24 mouse cellular contexts compared by ENCODE assay signal in genomic region chr16:92623953-92624352, GRCm38 (mm10).
DNase-seq lines count a peak whose midpoint lies in the region; ATAC-seq and TF ChIP-seq lines count a peak whose summit lies in the region.
"Had no signal": no experiment of that assay in that cellular context is flagged by ENCODE, and none has a peak within 500 bp of the region (broad histone marks: within the 10 kb centered on the region; RNA-seq: fewer than 3 reads in every experiment).

No protein-coding gene starts in this region.

- H3K4me1 ChIP-seq in lung, embryonic 16.5 days (replicated peaks; ENCODE audit: control insufficient read depth, insufficient read depth, low read length), result no peaks in the 10 kb centered on the region; the same call in 1 of the 2 replicates
- H3K4me1 ChIP-seq in limb, embryonic 10.5 days, result peaks cover 56% of the 10 kb centered on the region
- no peaks in the 10 kb centered on the region for H3K4me1 ChIP-seq in liver, postnatal 0 days (ENCODE audit: insufficient read depth)

- H3K4me2 ChIP-seq in lung, embryonic 16.5 days (ENCODE audit: low read depth, low read length), result no peak overlapping the region
- no peak overlapping the region for H3K4me2 ChIP-seq in liver, postnatal 0 days (ENCODE audit: low read depth, low read length)
- H3K4me2 ChIP-seq: heart, embryonic 15.5 days; hindbrain, embryonic 14.5 days; neural tube, embryonic 13.5 days had no signal

- H3K27me3 ChIP-seq in lung, embryonic 16.5 days (ENCODE audit: control insufficient read depth, insufficient read depth, low read depth, low read length), result no peaks in the 10 kb centered on the region
- 0 out of 2 replicates have a peak, but pooled peaks cover 23% of the 10 kb centered on the region for H3K27me3 ChIP-seq in limb, embryonic 10.5 days (ENCODE audit: low read depth, poor library complexity, severe bottlenecking)
- no peaks in the 10 kb centered on the region for H3K27me3 ChIP-seq in liver, postnatal 0 days (ENCODE audit: insufficient read depth, low read length)
- H3K27me3 ChIP-seq: CH12.LX; neural tube, embryonic 13.5 days had no signal

- H3K36me3 ChIP-seq in lung, embryonic 16.5 days (ENCODE audit: control insufficient read depth, insufficient read depth, low read length), result no peaks in the 10 kb centered on the region
- H3K36me3 ChIP-seq in limb, embryonic 10.5 days, result no peaks in the 10 kb centered on the region
- H3K36me3 ChIP-seq in liver, postnatal 0 days (replicated peaks; ENCODE audit: insufficient read depth, low read length), result peaks cover 3% of the 10 kb centered on the region
- H3K36me3 ChIP-seq: embryonic facial prominence, embryonic 10.5 days; forebrain, embryonic 10.5 days; heart, embryonic 15.5 days; neural tube, embryonic 13.5 days had no signal

- H3K27ac ChIP-seq in lung, embryonic 16.5 days (ENCODE audit: low read length), result peak overlapping the region; percentile 6
- peak overlapping the region; percentile 59; the same call in 1 of the 2 replicates for H3K27ac ChIP-seq in limb, embryonic 10.5 days
- H3K27ac ChIP-seq in liver, postnatal 0 days (ENCODE audit: low read depth), result no peak overlapping the region
- H3K27ac ChIP-seq: embryonic facial prominence, embryonic 10.5 days; forebrain, embryonic 10.5 days; heart, embryonic 15.5 days; hindbrain, embryonic 14.5 days; layer of hippocampus, adult 2 months; neural tube, embryonic 13.5 days had no signal

- ATAC-seq in lung, embryonic 16.5 days (ENCODE audit: low read depth), result peak; percentile 73
- no peak for ATAC-seq in liver, postnatal 0 days

- H3K9ac ChIP-seq in lung, embryonic 16.5 days (ENCODE audit: low read length), result no peak overlapping the region
- no peak overlapping the region for H3K9ac ChIP-seq in liver, postnatal 0 days (replicated peaks)
- H3K9ac ChIP-seq: heart, embryonic 15.5 days; hindbrain, embryonic 14.5 days; neural tube, embryonic 13.5 days had no signal

- no peak for TF ChIP-seq CTCF in liver, postnatal 0 days (IDR thresholded peaks at IDR 0.05; ENCODE audit: low read depth)

- peak; percentile 15 to 36 for DNase-seq in cerebellum, postnatal 25 days
- no peak for DNase-seq in cerebellum, adult 11-12 months
- no peak for DNase-seq in lung, postnatal 14 days
- DNase-seq in limb, embryonic 10.5 days (ENCODE audit: low spot score), result no peak
- DNase-seq in liver, postnatal 0 days, result no peak
- DNase-seq in right cerebral cortex, postnatal 4 days, result no peak
- DNase-seq: adrenal gland, postnatal 10 days; cerebellum, adult 2 months; heart, postnatal 36 days; kidney, adult 2 months; kidney, postnatal 14 days; midbrain, embryonic 14.5 days; retina, postnatal 1 day; thymus, adult 18-20 months; thymus, postnatal 4 days had no signal

- no peaks in the 10 kb centered on the region for H3K9me3 ChIP-seq in lung, embryonic 16.5 days (ENCODE audit: control insufficient read depth, low read length)
- no peaks in the 10 kb centered on the region for H3K9me3 ChIP-seq in limb, embryonic 10.5 days (replicated peaks)
- no peaks in the 10 kb centered on the region for H3K9me3 ChIP-seq in liver, postnatal 0 days (ENCODE audit: low read length)
- H3K9me3 ChIP-seq: embryonic facial prominence, embryonic 10.5 days; forebrain, embryonic 10.5 days; G1E; heart, embryonic 15.5 days; neural tube, embryonic 13.5 days had no signal

- 62% methylated on average over 11 of the region's 11 CpGs for WGBS in lung, embryonic 16.5 days
- WGBS in limb, embryonic 10.5 days, result 92% methylated on average over 11 of the region's 11 CpGs
- 84% methylated on average over 11 of the region's 11 CpGs for WGBS in liver, postnatal 0 days (ENCODE audit: insufficient replicate concordance)

- no peak overlapping the region for H3K4me3 ChIP-seq in lung, embryonic 16.5 days (ENCODE audit: low read length)
- no peak overlapping the region for H3K4me3 ChIP-seq in limb, embryonic 10.5 days
- no peak overlapping the region for H3K4me3 ChIP-seq in liver, postnatal 0 days (ENCODE audit: low read depth, low read length)
- H3K4me3 ChIP-seq: embryonic facial prominence, embryonic 10.5 days; forebrain, embryonic 10.5 days; heart, embryonic 15.5 days; layer of hippocampus, adult 2 months; neural tube, embryonic 13.5 days had no signal

- TF ChIP-seq EP300 in liver, postnatal 0 days (IDR thresholded peaks at IDR 0.05; ENCODE audit: low read depth), result no peak

Comparison
In these comparisons a context has a peak if more than half of its experiments do, and no peak if none do; other contexts are left out.
1. DNase-seq: peak in cerebellum, postnatal 25 days (2 of 2); none in cerebellum, adult 11-12 months (single experiment), lung, postnatal 14 days (single experiment), limb, embryonic 10.5 days (single experiment), liver, postnatal 0 days (single experiment) and right cerebral cortex, postnatal 4 days (single experiment).